Mouse (Mus musculus): Measurements from ENCODE around the gene Hyal1.

Gene Hyal1

DNA sequence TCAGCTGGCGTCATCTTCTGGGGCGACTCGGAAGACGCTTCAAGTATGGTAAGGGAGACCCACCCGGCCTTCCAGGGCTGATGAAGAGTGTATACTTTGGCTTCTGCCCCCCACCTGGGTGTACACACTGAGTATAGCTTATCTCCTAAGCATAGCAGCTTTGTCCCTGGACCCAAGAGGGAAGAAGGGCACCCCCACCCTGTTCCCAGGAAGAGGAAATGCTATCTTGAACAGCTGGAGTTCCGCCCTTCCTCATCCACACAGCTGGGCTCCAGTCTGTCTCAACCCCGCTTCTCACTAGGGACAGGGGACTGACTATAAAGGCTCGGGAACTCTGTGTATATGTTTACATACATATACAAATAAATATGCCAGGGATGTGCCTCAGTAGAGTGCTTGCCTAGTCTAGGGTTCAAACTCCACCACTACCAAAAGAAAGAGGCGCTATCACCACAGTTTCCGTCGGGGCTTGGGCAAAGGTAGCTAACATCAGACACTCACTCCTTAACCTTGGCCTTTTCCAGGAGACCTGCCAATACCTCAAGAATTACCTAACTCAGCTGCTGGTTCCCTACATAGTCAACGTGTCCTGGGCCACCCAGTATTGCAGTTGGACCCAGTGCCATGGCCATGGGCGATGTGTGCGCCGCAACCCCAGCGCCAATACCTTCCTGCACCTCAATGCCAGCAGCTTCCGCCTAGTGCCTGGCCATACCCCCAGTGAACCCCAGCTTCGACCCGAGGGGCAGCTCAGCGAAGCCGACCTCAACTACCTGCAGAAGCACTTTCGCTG, 5.0 kb upstream of the Hyal1 start:
- no peak for DNase-seq (ENCODE audit: low read depth, low spot score)

DNA sequence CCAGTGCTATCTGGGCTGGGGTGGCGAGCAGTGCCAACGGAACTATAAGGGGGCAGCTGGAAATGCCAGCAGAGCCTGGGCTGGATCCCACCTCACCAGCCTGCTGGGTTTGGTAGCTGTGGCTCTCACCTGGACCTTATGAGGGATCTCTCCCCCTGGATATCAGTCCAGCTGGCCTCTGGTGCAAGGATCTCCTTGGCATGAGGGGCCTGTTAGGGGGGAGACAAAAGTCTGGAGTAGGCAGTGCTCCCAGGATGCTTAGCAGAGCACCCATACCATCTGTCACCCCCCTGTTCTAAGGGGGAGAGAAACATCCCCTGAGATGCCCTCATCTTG, 4.4 kb upstream of the Hyal1 start:
- DNase-seq (ENCODE audit: low read depth, low spot score) = no peak

DNA sequence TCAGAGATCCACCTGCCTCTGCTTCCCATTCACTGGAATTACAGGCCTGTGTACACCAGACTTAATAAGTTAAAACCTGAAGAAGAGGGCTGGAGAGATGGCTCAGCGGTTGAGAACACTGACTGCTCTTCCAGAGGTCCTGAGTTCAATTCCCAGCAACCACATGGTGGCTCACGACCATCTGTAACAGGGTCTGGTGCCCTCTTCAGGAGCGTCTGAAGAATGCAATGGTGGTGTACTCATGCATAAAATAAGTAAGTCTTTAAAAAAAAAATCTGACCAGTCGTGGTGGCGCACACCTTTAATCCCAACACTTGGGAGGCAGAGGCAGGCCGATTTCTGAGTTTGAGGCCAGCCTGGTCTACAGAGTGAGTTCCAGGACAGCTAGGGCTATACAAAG, 3.0 kb upstream of the Hyal1 start:
- DNase-seq (ENCODE audit: low read depth, low spot score) = peak; percentile 60

DNA sequence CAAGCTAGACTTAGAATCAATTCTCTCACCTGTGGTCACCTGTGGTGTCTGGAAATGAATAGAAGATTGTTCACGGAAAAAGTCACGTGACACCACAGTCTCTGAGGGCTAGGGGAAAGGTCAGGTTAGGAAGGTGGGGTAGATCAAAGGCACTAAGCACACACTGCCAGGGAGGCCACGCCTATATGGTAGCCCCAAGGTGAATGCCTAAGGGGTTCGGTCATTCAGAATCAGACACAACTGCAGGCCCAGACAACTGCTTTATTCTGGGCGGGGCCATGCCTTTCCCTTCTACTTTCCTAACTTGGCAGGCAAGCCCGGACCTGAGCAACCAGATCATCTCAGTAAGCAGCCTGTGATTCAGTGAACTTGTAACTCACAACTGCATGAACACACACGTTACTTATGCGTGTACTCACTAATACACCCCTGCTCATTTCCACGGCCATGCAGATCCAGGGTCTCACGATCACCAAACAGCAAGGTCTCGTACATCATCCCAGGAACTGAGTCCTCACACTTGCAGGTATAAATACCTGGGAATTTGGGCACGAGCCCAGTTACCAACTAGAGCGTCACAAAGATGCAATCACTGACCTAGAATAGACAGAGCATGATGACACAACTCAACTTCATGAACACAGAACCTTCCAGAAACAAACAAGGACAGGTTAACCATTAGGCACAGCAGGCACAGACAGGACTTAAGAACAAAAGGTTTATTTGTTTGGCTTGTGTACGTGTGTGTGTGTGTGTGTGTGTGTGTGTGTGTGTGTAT, 959 bp upstream of the Hyal1 start:
- no peak for DNase-seq (ENCODE audit: low read depth, low spot score)

DNA sequence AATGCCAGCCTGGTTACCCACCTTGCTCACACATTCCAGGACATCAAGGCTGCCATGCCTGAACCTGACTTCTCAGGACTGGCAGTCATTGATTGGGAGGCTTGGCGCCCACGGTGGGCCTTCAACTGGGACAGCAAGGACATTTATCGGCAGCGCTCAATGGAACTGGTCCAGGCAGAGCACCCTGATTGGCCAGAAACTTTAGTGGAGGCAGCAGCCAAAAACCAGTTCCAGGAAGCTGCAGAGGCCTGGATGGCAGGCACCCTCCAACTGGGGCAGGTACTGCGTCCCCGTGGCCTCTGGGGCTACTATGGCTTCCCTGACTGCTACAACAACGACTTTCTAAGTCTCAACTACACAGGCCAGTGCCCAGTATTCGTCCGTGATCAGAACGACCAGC, 1.1 kb downstream of the Hyal1 start:
- DNase-seq (ENCODE audit: low read depth, low spot score) = no peak

DNA sequence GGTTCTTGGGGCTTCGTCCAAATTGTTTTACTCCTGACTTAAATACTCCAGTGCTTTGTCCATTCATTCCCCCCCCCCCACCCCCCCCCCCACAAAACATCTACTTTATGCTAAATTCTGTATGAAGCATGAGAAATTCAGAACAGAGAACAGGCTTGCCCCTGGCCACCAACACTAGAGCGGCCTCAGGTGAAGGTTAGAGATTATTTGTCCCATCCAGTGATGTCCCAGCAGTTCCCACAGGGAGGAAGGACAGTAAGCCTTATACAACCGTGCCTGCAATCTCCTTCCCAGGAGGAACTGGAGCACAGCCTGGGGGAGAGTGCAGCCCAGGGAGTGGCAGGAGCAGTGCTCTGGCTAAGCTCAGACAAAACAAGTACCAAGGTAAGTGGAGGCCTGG, 1.9 kb downstream of the Hyal1 start, which contains the start of gene Naa80:
Gene Naa80 (plus strand): TSS at position 301 of the 400 bp plus-strand sequence.
- DNase-seq (ENCODE audit: low read depth, low spot score) = no peak

DNA sequence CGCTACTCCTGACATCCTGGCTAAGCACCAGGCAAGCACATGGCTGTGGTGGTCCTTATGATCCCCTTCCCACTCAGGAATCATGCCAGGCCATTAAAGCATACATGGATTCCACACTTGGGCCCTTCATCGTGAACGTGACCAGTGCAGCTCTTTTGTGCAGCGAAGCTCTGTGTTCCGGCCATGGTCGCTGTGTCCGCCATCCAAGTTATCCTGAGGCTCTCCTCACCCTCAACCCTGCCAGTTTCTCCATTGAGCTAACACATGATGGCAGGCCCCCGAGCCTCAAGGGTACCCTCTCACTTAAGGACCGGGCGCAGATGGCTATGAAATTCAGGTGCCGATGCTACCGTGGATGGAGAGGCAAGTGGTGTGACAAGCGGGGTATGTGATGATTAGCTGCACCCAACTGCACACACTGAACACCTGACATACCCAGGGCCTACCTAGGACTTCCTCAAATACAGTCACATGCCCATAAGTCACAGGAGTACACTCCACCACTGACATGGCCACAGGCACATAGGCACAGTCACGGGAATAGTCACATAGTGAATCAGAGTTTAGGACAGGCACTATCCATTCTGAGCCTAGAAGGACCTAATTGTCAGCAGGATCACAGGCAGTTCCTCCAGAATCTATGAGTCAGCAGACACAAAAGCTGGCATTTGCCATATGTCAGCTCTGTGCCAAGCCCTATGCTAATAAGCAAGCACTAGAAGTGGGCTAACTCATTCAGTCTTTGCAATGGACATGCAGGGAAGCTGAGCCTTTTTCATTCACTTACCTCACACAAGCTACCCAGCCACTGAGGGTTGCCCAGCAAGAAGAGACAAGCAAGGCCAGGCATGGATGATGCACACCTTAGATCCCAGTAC, 2.5 kb downstream of the Hyal1 start:
- DNase-seq (ENCODE audit: low read depth, low spot score) = peak; percentile 54

DNA sequence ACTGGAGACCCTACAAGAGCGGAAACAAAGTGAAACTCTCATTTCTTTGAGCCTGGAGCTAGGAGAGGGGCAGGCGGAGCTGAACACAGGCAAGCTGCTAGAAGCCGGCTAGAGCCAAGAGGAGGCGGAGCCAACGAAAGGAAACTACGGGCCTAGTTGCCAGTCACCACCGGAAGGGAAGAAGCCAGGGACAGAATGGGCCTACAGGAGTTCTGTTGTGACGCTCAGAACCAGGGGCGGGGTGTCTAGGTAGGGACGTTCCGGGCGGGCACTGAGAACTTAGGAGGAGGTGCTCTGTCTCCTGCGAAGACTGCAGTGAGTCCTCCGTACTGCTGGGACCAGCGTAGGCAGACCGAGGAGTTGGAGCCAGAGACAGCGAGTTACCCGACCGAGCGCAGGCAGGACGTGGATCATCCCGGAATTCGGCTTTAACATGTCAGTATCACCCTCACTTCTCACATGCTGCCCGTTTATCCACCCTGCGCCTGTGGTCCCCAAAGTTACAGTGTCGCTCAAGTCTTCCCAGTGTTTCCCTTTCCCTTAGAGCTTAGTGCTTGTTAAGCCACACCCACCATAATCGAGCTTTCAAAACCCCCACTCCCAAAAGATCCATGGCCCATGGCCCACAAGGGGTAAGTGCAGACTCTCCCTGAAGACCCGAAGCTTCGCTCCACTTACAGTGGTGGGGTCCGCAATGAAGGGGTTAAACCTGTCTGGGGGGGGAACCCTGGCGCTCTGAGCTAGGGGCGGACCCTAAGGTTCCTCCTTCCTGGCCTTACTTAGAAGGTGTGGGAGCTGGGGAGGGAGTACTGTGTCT, 4.0 kb downstream of the Hyal1 start, which contains the start of gene Hyal3:
Gene Hyal3 (plus strand): TSS at position 318 of the 817 bp plus-strand sequence.
- peak; percentile 86 for DNase-seq (ENCODE audit: low read depth, low spot score)

DNA sequence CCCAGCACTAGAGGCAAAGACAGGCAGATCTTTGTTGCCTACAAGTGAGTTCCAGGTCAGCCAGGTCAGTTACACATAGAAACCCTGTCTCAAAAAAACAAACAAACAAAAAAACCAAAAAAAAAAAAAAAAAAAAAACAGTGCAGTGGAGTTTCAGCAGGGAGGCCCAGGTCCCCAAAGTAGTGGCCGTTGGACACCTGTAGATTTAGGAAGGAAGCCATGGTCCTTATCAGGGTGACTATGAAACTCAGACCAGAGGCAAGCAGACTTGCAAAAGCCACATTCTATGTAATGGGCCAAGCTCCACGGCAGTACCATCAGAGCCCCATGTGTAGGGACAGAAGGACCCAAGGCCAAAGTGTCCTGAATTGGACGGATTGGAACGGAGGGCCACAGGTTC, 4.9 kb downstream of the Hyal1 start:
- DNase-seq (ENCODE audit: low read depth, low spot score) = no peak

DNA sequence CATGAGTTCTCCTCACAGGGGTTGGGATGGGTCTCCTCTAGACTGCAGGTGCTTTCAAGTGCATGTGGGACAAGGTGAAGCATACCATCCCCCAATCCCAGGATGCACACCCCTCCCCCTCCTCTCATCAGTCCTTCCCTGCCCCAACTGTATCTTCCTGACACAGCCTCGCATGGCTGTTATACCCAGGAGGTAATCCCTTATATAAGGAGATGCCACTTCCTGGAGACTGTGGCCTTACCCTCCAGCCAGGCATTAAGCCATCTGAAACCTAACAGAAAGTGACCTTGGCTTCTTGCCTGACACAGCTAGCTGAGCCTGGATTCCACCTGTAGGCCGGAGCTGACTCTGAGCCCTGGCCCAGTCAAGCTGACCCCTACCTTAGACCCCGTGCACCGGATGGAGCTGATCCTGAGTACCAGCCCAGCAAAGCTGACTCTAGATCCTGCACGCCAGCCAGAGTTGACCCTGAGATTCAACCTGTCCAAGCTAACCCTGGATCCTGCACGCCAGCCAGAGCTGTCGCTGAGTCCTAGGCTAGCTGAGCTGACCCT, 5.9 kb downstream of the Hyal1 start:
- no peak for DNase-seq (ENCODE audit: low read depth, low spot score)

DNA sequence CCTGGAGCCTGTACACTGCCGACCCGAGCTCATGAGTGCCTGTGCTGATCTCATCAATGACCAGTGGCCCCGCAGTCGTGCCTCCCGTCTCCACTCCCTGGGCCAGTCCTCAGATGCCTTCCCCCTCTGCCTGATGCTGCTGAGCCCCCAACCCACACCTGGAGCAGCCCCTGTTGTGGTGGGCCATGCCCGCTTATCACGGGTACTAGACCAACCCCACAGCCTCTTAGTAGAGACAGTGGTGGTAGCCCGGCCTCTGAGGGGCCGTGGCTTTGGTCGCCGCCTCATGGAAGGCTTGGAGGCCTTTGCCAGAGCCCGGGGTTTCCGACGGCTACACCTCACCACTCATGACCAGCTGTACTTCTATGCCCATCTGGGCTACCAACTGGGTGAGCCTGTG, 6.4 kb downstream of the Hyal1 start:
- DNase-seq (ENCODE audit: low read depth, low spot score) = no peak

DNA sequence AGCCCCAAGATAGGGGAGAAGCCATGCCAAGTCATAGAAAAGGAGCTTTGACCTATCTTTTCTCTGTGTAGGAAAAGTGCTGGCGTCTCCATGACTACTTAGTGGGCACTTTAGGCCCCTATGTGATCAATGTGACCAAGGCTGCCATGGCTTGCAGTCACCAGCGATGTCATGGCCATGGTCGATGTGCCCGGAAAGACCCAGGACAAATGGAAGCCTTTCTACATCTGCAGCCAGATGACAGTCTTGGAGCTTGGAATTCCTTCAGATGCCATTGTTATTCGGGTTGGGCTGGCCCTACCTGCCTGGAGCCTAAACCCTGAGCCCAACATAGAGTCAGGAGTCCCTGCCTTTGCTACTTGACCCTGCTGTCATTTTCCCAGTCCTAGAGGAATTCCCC, 9.8 kb downstream of the Hyal1 start:
- DNase-seq (ENCODE audit: low read depth, low spot score) = no peak

DNA sequence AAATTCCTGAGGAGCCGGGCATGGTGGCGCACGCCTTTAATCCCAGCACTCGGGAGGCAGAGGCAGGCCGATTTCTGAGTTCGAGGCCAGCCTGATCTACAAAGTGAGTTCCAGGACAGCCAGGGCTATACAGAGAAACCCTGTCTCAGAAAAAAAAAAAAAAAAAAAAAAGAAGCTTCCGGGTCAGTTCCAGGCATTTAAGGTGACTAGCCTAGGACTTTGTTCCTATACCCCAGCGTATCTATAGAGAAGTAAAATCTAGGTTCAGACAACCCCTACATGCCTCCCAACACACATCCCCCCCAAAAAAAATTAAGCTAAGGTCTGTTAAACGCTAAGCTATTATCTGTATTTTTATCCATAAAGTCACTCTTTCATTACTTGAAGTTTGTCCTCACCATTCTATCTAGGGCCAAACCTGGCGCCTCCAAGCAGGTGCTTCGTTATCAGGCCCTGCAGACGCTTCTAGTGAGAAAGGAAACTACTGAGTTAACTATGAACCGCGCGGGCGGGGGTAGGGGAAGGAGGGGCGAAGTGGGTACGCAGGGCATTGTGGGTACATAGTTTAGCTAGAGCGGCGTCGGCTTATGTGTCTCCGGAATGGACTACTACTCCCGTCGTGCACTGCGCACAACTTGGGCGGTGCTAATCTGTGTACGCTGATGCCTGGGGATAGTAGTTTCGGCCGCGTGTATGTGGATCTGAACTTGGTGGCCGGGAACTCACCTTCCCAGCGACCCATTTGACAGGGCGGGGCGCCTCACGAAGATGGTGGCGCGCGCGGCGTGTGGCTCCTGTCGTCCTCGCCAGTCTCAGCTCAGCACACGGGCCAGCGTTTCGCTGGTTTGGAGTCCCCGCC, 10.5 kb downstream of the Hyal1 start, which contains the start of gene Ifrd2:
Gene Ifrd2 (plus strand): TSS at position 669 of the 859 bp plus-strand sequence.
- peak; percentile 98 for DNase-seq (ENCODE audit: low read depth, low spot score)

DNA sequence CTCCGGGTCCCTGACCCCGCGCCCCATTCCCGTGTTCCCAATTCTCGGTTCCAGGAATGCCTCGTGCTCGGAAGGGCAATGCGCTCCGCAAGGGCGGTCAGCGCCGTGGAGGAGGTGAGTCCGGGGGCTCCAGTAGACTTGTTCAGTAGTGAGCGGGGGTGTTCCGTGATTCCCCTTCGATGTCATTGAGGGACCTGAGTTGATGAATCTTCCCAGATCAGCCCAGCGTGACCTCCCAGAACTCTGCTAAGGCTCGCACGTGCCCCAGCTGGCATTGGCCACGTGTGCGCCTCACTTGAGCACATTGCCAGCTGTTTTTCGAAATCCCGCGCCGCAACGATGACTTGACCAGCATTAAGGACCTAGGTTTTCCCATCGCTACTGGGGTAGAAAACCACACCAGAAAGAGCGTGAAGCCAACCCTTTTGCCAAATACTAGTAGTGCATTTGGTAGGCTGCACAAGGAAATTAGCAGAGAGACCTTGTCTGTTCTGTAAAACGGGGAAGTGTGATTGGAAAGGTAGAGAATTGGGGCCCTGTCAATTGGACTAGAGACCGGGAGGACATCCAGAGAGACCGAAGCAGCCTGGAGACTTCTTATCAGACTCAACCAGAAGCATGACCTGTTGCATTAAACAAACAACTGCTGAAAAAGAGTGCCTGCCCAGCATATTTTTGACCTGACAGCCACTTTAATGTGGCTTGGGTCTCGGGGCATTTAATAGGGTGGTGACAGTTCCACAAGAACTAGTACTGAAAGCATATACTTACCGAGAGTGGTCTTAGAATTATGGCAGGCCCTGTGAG, 11.3 kb downstream of the Hyal1 start:
- no peak for DNase-seq (ENCODE audit: low read depth, low spot score)

DNA sequence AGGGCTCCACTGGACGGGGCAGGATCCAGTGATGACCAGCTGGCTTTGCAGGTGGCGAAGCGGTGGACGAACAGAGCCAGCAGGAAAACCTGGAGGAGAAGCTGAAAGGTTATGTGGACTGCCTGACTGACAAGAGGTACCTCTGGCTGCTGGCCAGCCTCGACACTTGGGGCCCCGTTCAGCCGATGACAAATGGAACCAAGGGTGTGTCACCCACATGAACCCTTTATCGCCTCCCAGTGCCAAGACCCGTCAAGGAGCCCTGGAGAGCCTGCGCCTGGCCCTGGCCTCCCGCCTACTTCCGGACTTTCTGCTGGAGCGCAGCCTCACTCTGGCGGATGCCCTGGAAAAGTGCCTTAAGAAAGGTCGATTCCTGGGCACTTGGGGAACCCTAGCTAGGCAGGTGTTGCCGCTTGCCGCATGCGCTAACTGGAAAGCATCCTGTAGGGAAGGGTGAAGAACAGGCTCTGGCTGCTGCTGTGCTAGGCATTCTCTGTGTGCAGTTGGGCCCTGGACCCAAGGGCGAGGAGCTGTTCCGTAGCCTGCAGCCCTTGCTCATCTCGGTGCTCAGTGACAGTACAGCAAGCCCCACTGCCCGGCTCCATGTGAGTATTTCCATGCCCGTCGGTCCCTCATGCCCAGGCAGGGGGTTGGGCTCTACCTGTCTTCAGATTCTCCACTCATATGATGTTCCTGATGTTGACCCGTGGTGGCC, 13.5 kb downstream of the Hyal1 start:
- DNase-seq (ENCODE audit: low read depth, low spot score) = no peak

DNA sequence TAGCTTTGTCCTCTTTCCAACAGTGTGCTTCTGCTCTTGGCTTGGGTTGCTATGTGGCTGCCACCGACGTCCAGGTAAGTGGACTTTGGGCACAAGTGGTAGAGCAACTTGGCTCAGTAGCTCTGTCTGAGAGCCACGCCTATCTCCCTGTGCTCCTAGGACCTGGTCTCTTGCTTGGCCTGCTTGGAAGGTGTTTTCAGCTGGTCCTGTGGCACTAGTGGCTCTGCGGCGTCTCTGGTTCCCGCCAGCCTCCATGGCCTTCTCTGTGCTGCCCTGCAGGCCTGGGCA, 14.0 kb downstream of the Hyal1 start:
- DNase-seq (ENCODE audit: low read depth, low spot score) = no peak

DNA sequence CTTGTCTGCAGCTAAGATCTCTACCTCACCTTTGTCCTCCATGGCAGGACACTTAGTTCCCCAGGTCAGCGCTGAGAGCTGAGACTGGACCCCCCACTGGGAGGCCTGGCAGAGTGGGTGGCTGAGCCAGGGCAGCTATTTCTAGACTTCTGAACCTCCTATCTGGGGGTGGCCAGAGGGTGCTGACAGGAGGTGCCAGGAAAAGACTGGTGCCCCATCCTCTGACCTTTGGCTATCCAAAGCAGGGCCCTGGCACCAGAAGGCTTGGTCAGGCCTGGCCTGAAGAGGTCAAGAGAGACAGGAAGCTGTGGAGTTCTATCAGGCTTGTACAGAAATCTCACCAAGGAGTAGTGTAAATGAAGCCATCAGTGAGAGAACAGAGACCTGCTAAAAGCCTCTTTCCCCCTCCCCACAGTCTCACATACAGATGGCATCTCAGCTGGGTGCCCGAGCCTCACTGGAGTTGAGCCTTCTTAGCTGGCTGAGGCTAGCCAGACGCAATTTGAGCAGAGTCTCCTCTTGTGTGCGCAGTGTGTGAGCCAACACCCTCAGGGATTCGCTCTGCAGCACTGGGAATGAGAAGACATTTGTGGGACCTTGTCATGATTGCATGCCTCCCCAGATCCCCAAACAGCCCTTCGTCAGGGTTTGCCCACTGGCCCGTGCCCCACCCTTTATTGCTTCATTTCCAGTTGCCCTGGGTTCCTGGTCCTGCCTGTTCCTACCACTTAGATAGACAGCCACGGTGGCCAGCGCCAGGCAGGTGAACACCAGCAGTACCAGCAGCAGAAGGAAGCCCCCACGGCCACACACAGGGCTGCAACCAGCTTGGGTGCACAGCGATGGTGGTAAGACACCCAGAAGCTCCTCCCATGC, 16.6 kb downstream of the Hyal1 start:
- no peak for DNase-seq (ENCODE audit: low read depth, low spot score)
